Mouse (Mus musculus) liver, embryonic 14.5 days (tissue): ENCODE results near the gene 1700021F05Rik.

Experiments
- CTCF ChIP-seq: IDR thresholded peaks from 2 replicates; pipeline ENCODE4 v1.5.1; 2016; ENCODE audit warnings: antibody characterized with exemption, low read depth, control low read depth
- EP300 ChIP-seq: IDR thresholded peaks from 2 replicates; pipeline ENCODE4 v1.6.1; 2016; ENCODE audit warnings: antibody characterized with exemption, low read depth

GRCm38 (mm10) chr10:43577997-43578331 lies 37.2 kb upstream of the 1700021F05Rik start, which contains the start of gene Cd24a:
- no peak for TF ChIP-seq CTCF
- TF ChIP-seq EP300, result no peak
